Mouse (Mus musculus): ENCODE measurements at regions not wholly inside any gene's neighbourhood (a gene's known extent, or its start where the extent isn't known, plus 50 kb on each side); places are given as distances from the start of the nearest gene placed in this dataset.

GRCm38 (mm10) chr11:19767871-19768270 is 156.3 kb upstream of the Spred2 start:
- DNase-seq, result no peak

GRCm38 (mm10) chr11:19768962-19769361 is 155.2 kb upstream of the Spred2 start:
- DNase-seq, result peak in 1 of 2 experiments; percentile 4

GRCm38 (mm10) chr11:19774010-19774409 is 150.2 kb upstream of the Spred2 start:
- DNase-seq, result no peak

DNA sequence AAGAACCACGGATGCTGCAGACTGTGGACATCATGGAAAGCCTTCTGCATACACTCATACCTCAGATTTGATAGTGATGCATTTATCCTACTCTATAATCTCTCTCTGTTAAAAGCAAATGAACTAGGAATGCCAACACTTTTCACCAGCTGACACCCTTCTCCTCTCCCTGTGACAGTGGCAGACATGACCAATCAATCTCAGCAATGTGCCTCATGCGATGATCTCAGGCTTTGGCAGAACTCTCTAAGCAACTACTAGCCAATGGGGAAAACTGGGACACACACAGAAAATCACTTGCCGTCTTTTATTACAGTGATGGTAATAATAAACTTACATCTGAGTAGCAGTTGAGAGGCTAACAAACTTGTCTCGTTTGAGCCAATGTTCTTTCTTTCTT is 148.4 kb upstream of the Spred2 start:
- peak in 1 of 2 experiments; percentile 10 for DNase-seq

DNA sequence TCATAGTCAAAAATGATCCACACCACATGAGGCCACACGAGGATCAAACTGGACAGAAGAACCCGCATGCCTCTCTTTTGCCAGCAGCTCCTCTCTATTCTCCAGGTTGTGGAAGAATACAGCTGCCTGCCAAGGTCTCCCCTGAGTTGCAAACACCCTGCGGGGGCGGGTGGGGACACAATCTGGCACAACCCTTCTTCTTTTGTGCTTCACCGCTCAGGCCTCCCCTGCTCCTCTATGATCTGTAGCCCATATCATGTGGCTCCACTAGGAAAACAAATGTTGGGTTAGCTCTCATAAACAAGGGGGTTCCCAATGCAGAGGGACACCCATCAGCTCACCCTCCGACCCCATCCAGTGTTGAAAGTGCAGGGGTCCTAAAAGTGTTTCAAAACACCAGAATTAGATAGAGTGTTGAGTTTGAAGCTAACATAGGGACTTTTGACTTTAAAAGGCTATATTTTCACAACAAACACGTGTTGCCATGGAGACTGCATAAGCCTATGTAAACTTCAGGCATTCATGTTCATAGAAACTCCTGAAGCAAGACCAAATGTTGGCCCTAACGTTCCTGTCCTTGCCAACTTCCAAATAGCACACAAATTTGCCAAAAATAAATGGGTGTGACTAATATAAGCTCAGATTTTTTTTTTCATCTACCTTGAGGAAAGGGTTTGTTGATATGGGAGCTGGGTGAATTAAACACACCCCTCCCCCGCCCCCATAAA is 147.5 kb upstream of the Spred2 start:
- no peak for DNase-seq

DNA sequence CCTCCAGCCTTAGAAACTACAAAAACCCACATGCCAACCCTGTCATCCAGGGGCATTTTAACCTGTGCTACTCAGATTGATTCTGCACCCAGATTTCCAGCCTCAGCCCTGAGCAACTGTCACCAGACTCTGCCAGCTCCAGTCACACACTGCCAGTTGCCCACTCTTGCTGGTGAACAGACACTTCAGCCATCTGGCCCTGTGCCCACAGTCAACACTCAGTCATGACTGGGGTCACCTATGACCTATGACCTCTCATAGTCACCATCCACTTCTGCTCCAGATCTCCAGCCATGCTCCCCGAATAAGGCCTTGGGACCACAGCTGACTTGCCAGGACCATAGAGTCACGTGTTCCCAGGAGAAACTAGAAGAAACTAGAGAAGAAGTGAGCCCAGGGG is 146.0 kb upstream of the Spred2 start:
- DNase-seq, result no peak

DNA sequence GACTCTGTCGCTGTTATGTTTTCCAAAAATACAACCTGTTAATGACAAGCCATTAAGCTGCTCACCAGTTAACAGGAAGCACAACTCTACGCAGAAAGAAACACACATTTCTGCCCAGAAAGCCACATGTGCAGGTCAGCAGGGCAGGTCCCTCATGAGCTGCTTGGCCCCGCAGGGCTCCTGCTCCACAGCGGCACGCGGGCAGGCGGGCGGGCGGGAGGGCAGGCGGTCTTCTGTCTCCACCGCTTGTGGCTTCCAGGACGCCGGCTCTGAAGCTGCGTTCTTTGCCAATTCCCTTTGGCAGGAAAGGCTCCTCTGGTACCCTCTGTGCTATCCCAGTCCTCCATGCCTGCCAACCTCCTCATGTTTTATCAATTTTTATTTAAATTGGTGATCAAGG is 139.1 kb upstream of the Spred2 start:
- DNase-seq, result no peak

DNA sequence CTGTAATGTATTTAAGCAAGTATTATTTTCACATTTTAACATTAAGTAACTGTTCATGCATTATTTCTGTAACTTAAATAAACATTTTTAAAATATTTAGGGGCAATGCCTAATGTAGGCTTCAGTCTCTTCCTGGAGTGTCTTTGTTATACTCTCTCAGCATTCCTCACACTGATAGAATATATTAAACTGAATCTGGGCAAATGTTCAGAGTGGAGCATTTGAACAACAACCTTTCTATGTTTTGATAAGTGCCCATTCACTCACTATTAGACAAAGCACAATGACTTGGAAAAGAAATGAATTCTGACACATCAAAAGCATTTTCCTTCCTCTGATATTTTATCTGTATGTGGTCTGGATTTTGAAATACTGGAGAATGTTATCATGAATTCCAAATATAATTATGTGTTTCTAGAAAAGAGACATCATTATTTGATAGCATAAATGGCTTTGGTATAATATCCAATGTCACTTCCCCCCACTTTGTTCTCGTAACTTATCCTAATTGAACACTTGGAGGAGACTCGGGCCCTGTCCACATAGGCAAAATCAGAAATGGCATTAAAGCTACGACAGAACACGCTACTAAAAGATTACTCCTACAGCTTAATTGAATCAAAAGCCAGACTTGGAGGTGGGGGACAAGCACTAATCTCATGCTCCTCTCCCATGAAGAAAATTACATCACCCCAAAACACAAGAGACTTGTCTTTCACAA is 127.1 kb upstream of the Spred2 start:
- DNase-seq, result no peak

- DNase-seq, result no peak
Observed at GRCm38 (mm10) chr11:19809359-19809758, 114.8 kb upstream of the Spred2 start.

DNA sequence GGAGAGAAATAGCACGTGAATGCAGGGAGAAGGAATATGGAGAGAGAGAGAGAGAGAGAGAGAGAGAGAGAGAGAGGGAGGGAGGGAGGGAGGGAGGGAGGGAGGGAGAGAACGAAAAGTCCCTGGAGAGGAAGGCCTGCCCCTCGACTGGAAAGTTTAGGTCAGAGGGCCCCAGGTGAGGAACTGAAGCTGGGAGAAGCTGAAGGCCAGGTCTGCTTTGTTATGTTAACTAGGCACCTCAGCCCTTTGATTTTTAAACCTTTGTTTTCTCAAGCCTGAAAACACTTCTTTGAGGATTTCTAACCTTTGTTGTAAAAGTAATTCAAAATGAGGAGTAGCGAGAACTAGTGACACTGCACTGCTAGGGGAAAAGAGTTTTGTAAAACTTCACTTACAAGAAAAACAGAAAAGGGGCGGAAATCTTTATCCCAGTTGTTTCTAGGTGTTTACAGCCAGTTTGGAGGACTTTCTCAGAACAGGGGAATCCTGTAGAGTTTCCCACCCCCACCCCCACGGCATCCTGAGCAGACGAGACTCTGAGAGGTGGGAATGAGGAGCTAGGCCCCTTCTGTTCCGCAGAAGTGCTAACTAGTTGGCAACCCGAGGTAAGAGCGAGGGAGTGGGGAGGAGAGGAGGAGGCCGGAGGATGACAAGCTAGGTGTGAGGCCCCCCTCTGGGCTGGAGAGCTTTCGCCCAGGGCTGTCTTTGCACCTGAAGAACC is 112.7 kb upstream of the Spred2 start:
- no peak for DNase-seq

GRCm38 (mm10) chr11:19811992-19812690 is 112.0 kb upstream of the Spred2 start:
- no peak for DNase-seq

DNA sequence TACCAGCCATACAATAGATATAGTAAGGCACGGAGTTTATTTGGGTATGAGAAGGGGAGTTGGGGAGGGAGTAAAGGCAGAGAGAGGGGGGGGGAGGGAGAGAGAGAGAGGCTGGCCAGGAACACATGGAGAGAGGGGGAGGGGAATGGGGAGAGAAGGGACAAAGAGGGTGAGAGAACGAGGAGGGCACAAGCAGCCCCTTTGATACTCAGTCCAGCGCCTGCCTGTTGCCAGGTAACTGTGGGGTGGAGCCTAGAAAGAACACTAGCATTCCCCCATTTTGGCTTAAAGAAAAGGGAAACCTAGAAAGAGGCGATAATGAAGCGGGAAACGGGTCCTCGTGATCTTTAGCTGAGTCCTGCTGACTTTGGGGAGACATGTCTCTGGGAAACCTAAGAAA is 110.6 kb upstream of the Spred2 start:
- no peak for DNase-seq

GRCm38 (mm10) chr11:19822991-19823390 is 101.2 kb upstream of the Spred2 start:
- DNase-seq, result no peak

GRCm38 (mm10) chr11:19823461-19823895 is 100.7 kb upstream of the Spred2 start:
- DNase-seq, result peak in 1 of 2 experiments; percentile 60

DNA sequence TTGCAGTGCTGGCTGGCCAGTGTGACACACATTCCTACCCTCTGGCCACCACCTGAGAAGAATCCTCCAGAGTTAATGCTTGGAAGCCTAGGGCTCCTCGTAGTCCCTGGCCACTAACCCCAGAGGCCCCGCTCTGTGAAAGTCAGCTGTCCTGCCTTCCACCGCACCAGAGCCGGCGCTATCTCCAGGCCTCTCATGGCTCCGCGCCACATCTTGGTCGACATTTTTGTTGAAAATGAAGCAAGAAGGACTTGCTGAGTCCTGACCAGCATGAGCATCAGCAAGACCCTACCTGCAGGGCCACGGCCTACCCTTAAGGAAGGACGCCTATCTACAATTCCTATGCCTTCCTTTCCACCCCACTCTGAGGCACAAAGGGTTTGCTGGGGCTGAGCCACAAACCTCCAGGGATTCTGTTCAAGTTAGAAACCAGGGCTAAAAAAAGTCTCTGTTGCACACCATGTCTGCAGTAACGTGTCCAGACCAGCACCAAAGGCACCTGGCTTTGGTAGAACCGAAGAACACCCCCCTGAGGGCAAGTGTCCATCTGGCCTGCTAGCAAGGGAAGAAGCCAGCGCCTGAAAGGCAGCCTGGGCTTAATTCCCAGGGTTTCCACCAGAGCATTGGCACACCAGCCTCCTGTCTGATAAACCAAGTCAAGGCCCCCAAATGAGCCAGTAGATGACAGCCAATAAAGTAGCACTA is 97.5 kb upstream of the Spred2 start:
- no peak for DNase-seq

DNA sequence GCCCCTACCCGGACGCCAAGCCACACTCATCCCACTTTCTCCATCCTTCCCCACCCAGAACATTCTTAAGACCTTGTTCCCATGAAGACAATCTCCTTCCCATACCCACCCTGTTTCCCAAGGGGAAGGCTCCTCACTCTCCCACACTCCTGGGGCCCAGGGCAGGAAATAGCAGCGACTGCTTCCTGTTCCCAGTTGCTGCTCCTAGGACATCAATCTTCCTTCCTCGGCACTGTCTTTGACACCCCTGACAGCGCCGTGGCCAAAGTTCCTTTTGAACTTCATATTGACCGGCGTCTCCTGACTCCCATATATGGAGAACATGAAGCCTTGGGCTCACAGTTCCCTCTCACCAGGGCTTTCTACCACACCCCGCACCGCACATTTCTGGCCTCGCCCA is 96.2 kb upstream of the Spred2 start:
- DNase-seq, result no peak

GRCm38 (mm10) chr11:19828959-19829401 is 95.2 kb upstream of the Spred2 start:
- no peak for DNase-seq

- no peak for DNase-seq
Observed at GRCm38 (mm10) chr11:19829564-19830279, 94.5 kb upstream of the Spred2 start.

DNA sequence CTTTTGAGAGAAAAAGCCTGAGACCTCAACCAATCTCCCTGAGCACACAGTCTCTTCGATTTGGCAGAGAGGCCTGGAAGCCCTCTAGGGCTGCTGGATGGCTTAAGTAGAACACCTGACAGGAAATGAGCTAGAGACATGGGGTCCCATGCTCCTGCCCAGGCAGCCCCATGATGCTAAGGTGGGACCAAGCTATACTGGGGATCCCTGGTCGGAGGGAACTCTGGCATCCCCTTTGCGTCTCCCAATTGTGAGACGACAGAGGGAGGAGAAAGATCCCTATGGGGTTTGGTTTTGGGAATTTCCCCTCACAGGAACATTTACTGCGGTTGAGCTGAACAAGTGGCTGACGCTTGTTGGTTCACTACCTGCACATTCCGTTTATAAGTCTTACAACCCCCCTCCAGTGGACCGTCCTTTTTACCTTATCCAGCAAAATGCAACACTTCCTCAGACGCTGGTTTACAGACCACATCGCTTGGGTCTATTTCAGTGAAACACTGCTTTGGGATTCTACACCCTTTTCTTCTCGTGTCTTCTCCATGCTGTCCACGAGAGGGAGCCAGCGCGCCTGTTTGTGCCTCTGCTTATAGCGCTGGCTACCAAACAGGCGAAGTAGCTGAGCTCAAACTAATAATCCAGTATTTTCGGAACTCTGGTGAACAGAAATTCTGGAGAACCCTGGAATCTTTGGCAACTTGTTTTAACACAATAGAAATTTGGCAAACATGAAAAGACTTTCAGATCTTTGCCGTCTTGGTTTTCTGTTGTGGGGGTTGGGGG is 93.7 kb upstream of the Spred2 start:
- peak; percentile 65 for DNase-seq

DNA sequence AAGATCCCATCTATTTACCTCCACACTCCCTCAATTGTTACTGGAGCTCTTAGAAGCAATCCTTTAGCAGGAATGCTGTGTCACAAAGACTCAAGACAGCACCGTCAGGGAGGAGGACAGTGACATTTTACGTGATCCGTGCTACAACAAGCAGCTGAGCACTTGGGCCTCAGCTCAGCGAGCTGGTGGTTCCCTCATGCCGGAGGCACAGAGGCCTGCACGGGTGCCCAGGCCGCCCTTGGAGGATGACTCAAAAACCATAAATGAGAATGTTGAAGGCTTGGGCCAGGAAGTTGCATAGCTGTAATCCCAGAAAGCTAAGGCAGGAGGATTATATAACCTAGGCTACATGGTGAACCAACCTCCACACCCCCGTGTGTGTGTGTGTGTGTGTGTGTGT is 89.6 kb upstream of the Spred2 start:
- no peak for DNase-seq

DNA sequence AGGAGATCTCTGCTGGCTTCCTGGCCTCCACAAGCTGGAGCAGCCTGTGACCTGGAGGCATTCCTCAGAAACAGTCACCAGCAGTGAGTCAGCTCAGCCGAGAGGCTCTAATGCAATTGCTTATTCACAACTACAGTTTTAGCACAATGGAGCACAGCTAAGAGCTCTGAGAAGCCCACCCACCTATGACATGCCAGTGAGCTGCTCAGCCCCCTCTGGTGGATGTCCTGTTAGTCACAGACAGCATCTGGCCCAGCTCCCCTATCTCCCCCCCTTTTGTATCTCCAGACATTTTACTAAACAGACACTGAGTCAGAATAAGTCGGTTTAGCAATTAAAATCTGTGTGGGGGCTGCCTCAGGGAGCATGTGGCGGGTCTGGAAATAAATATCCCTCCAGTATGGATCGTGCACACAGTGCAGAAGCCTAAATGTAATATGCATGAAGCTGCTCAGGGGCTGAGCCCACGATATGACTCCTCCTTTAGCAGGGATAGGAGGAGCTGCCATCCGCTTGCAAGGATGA is 88.9 kb upstream of the Spred2 start:
- DNase-seq, result no peak

Data from lung, adult 18-20 months (tissue).